Mouse (Mus musculus) adrenal gland, postnatal 4 days (tissue): ENCODE measurements around the gene Wdr82. TPM values are rescaled to one million over a fixed set of nuclear protein-coding genes. Genes with fewer than 3 reads are reported as not detected.

Experiments used
- DNase-seq, 2 experiments: peaks; one replicate each; pipeline ENCODE4 v3.0.0; 2021 to 2022; ENCODE audit warnings: low spot score in 2 of 2, mixed read lengths in 2 of 2
- total RNA-seq, 2 experiments: library from RNA; stranded (reverse); gene quantifications; 2 replicates each; pipeline ENCODE4 v1.2.3; 2021

The Wdr82 gene
- total RNA-seq, 2 experiments from 2014 or later = 98.9 to 105 TPM

DNA sequence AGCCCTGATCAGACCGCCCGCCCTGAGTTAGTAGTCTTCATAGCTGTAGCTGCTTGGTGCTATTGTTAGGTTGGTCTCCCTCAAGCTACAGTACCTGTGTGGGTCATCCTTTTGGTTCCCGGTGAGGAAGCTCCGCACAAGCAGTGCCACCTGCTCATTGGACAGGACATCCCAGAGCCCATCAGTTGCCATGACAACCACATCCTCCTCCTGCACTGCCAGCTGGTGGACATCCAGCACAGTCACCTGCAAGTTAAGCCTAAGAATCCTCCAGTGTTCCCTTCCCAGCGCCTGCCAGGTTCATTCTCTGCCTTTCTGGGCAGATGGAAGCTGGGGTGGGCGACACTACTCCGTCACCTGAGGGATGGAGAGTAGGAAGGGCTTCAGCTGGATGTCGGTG, 25.0 kb downstream of the Wdr82 start:
- DNase-seq = no peak

DNA sequence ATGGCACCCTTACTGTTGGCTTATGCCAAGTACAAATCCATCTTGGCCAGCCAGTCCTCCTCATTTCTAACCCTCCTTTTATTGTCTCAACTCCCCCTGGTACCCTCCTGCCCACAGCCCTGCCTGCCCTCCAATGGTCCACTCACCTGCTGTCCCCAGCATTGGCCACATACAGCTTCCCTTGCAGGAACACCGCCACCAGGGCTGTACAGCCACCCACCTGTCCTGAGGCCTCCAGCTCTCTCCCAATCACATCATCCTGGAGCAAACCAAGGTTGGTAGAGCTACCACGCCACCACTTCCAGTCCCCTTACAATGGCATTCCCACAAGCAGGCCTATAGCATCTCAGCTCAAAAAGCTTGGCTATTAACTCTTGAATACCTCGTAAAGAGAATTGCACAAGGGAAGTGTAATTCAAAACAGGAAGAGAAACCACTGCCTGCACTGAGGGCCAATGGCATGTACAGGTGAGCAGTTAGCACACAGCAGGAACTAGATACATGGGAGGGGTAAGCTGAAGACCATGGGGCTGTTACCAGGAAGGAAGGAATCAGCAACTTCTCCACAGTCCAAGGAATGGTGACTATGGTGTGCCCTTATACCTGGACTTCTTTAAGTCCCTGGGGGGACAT, 26.5 kb downstream of the Wdr82 start:
- DNase-seq = no peak

DNA sequence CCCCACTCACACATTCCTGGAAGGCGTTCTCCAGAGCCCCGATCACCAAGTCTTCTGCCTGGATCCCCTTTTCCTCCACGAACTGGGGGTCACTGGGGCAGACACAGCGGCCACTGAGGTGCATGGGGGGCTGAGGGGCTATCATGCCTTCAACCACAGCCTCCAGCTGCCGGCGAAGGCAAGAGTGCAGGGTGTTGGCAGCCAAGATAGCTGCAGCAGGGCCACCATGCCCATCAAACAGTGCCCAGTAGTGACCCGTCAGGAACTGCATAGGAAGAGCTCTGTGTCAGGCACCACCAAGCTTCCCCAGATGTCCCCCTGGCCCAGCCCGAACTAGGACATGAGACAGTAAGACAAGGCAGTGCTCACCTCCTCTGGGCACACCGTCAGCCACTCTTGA, 27.0 kb downstream of the Wdr82 start:
- DNase-seq = no peak

DNA sequence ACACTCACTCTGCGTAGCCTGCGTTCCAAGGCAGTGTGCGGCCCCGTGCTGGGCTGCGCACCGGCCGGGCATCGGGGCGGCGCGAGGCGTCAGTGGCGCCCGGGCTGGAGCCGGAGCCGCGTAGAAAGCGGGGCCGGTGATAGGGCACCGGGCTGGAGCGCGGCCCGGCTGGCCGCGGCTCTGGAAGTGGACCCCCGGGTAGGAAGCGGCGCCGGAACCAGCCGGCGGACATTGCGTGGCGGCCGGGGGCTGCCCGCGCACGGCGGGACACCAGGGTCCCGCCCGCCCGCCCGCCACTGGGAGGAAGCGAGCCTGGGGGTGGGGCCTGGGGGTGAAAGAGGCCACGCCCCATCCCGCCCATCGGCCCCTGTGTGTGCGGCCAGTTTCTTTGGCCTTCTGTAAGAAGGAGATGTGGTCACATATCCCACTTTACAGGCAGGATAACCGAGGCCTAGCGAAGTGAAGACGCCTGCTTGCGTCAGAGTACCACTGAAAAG, 28.3 kb downstream of the Wdr82 start:
- DNase-seq = peak in 1 of 2 experiments; percentile 65

DNA sequence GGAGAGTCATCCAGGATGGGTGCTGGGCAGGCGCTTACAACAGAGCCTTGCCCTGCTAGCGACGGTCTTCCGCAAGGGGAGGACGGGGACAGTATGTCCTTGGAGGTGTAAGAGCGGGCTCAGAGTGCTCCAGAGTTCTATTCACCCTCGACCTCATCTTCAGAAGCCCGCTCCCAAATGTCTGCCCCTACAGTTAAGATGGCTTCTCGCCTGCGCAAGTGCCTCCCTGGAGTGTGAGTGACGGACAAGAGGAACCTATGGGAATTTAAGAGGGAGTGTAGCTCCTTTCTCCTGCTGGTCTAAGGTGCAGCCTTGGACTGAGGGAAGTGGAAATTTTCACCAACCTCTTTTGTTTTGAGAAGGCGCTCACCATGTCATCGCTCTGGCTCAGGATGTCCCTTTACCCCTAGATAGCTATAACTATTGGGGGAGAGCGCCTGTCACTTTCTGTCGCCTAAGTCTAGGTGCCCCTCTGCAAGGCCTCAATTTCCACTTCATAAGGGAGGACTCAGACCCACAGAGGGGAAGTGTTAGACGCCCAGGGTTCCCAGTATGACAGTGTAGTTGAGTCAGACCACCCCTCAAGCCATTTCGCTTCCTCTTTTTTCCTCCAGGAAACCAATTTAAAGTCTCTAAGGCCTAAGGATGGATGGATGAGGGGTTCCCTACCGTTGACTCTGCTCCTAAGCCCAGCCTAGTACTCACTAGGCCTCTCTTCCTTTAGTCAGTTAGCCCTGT, 29.0 kb downstream of the Wdr82 start, which contains the start of gene Ppm1m:
Gene Ppm1m, minus strand, starts transcription at position 212 of the 738 bp plus-strand sequence.
- DNase-seq = no peak

DNA sequence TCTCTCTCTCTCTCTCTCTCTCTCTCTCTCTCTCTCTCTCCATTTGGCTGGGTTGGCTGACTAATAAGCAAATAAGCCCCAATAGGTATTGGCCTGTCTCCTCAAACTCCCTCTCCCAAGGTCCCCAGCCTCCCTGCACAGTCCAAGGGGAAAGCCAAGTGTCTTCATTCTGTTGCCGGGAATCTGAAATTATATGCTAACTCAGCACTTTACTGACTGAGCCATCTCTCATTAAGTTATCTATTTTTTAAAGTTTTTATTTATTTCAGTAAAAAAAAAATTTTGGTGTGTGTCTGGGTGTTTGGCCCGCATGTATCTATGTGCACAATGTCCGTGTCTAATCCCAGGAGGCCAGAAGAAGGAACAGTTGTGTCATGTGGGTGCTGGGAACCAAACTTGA, 31.2 kb downstream of the Wdr82 start:
- DNase-seq = no peak

DNA sequence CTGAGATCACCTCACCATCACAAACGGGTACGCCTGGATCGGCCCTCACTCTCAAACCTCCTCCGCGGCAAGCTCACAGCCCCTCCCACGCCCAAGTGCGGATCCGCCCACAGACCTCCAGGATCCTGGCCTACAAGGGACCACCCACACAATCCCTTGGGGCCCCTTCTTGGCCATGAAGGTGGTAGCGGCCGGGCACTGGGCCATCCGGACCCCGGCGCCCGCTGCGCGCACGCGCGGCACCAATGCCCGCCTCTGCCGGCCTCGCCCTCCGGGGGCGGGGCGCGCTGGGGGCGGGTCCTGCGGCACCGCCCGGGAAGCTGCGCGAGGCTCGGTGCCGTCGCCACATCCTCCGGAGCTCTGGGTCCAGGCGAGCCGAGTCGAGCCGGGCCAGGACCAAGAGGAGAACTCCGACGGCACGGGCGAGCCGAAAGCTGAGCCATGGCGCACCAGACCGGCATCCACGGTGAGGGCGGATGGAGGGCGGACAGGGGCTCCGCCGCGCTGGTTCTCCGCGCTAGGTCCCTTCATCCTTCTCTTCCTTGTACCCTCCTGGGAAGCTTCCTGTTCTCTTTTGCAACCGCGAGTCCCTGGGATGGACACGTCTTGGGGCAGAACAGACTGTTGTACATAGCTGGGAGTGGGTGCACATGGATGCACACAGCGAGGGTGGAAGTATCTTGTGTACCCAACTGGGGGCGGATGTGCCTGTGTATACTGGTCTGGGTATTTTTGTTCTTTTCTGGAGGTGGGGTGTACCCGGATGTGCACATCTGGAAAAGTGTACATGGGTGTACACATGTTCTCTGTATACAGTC, 32.3 kb downstream of the Wdr82 start, which contains the start of gene Twf2:
Gene Twf2, plus strand, starts transcription at position 290 of the 818 bp plus-strand sequence.
- peak; percentile 84 for DNase-seq

DNA sequence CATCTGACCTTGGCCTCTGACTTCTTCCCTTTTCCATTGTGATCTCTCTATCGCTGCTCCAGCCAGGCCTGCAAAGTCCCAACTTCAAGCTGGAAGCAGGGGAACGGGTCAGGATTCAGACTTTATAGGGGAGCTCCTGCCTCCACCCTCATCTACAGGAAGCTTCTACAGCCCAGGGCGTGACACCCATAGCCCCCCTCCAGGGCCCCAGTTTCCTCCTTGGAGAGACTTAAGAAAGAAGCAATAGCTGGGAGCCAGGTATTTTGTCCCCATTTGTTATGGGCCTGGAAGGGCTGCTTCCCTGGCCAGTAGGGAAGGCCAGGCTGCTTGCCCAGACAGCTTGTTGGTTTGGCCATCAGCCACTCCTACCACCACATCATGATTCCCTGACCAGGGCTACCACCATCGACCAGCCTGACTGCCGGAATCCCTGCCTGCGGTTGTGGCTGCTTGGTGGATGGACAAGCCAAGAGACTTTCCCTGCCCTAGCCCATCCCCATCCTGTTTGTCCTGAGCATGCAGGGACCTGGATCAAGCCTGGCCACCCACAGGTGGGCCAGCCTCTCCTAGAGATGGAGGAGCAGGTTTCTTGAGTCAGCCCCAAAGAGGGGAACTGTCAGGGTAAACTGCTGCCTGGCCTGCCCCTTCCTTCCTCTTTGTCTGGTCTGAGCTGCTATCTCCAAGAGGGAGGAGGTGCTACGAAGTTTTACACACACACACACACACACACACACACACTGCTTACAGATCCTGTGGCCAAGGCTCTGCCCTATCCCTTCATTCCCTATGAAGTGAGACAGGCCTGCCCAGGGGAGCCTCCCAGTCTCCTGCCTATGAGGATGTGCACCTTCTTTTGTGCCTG, 33.5 kb downstream of the Wdr82 start:
- DNase-seq = no peak

DNA sequence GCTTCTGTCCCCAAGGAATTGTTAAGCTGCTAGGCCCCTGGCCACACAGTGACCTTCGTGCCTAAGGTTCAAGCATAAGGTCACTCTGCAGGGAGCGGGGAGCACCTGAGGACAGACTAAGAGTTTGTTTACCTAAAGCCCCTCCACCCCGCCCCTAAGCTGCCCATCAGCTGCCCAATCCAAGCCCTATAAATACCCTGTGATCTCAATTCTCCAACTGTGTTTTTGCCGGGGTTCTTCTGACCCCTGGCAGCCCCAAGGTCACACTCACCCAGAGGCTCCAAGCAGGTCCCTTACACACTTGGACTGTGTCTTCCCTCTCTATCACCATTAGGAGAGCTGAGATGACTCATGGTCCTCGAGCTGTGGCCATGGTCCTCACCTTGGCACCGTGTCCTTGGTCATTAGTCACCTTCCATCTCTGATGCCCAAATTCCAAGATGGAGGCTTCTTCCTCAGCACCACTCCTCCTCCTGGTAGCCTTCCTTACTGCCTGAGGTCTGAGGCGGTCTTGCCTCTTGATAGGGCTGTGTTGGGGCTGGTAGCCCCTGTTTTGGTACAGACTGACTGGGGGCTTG, 35.1 kb downstream of the Wdr82 start:
- DNase-seq = no peak

DNA sequence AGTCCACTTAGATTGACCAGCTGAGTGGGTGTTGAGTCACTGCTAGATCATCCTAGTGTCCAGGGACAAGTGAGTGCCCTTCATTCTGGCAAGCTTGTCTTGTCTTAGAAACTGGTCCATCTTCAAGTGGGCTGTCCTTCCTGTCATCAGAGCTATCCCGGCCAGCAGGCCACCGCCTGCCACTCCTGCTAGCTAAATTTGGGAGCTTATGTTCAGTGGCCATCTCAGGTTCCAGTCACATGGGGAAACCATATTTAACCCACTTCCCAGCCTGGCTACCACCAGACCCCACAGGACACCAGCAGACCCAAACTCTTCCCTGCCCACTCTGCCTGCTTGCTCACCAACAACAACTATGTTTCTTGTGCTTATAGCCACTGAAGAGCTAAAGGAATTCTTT, 35.8 kb downstream of the Wdr82 start:
- no peak for DNase-seq

DNA sequence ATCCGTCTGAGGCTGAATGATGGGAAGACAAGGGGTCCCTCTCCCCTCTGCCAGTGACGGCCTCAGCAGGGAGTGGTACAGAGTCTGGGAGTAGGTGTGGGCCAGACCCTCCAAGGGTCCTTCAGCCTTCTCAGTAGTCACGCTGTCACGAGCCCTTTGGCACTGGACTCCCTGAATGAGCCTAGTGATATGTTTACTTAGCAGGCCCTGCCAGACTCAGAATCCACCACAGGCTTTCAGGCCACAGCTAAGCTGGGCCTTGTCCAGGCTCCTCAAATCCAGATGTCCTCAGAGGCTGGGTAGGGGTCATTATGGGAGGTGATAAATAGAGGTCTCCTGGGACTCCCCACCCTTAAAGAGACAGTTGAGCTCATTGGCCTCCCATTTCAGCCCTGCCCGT, 37.5 kb downstream of the Wdr82 start:
- no peak for DNase-seq

DNA sequence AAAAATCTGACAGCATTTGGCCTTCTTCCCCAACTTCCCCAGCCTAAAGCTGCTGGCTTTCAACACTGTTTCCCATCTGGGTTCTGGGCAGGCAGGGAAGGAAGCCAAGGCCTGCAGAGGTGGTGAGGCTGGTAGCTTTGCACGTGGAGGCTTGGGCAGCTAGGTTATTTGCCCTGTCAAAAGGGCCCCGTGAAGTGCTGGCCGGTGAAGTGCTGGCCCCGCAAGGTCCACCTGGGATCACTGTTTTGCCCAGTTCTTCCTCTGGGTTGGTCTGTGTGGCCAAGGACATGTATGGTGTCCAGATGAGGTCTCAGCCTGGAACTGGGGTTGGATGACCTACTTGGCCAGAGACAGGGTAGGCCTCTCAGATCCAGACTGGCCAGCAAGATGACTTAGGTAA, 39.2 kb downstream of the Wdr82 start:
- no peak for DNase-seq

DNA sequence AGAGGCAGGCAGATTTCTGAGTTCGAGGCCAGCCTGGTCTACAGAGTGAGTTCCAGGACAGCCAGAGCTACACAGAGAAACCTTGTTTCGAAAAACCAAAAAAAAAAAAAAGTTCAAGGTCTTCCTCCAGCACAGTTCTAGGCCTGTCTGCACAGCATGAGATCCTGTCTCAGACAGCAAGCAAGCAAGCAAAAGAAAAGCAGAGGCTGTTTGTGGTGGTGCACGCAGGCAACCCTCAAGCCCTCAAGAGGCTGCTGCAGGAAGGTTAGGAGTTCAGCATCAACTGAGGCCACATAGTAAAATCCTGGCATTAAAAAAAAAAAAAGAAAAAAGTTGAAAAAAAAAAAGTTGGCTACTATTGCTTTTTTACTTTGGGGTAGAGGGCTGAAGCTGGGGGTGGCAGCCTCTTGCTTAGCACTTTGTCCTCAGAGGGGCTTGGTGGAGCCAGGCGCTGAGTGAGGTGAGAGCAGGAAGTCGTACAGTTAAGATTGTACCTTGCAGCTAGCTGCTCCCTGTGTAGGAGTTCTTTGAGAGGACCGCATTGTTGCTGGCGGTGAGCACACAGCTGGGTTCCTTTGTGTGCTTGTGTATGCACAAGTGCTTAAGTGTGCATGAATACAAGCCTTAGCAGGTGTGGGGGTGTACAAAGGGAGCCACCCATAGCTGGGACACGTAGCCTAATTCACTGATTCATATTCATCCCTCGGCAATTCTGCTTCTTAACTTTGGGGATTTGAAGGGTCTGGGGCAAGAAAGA, 40.3 kb downstream of the Wdr82 start:
- DNase-seq = no peak

DNA sequence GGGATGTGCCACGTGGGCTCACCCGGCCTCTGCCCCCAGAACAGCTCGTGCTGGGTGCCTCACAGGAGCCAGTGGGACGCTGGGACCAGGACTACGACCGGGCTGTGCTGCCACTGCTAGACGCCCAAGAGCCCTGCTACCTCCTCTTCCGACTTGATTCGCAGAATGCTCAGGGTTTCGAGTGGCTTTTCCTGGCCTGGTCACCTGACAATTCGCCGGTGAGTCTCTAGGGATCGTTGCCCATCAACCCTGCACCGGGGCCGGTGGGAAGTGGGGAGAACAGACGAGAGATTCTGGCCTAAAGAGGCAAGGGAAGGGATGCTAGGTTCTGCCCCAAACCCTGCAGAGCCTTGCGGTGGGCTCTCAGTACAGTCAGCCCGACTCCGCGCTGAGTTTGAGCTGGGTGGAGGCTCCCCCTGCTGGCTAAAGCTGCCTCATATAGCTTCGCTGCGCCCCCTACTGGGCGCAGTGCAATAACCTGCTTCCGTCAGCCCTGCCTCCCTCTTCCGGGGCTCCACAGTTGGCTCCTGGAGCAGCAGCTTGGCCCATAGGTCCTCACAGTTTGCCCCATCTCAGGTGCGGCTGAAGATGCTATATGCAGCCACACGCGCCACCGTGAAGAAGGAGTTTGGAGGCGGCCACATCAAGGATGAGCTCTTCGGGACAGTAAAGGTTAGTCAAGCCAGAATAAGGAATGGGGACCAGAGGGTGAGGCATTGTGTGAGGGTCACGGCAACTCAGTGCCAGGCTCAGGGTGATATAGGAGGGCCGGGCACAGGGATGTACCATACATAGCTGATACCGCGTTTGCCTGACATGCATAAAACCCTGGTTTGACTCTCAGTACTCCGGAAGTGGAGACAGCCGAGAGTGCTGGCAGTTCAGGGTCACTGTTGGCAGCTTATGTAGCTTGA, 41.2 kb downstream of the Wdr82 start:
- peak; percentile 69 to 81 for DNase-seq

DNA sequence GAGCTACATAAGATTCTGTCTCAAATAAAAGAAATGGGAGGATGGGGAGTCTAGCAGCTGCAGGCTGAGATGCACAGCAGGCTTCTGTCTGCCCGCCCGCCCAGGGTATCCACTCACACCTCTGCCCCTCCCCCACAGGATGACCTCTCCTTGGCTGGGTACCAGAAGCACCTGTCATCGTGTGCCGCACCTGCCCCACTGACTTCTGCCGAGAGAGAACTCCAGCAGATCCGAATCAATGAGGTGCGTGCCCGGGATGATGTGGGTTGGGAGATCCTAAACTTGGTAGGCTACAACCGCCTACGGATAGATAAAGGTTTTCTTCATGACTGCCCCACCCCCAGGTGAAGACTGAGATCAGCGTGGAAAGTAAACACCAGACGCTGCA, 41.9 kb downstream of the Wdr82 start:
- no peak for DNase-seq

DNA sequence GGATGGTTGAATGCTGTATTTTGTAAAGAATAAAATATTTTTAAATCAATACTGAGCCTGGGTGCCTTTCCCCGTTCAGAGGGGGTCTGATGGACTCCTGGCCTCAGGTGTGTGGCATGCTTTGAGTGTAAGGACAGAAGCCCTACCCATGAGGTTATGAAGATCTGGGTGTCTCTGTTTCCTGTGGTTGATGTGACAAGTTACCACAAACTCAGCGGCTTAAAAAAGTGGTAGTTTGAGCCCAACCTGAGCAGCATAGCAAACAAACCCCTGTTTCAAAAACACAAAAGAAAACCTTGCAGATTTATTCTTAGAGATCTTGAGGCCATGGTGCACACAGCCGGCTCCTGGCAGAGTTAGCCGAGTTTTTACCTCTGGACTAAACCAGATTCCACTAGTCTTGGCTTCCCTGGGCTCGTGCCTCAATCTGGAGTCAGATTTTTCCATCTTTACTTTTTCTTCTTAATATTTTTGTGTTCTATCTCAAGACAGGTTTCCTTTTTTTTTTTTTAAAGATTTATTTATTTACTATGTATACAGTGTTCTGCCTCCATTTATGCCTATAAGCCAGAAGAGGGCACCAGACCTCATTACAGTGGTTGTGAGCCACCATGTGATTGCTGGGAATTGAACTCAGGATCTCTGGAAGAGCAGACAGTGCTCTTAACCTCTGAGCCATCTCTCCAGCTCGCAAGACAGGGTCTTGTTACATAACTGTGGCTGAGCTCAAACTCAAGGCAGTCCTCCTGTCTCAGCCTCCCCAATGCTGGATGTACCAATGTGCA, 44.8 kb downstream of the Wdr82 start:
- DNase-seq = no peak

DNA sequence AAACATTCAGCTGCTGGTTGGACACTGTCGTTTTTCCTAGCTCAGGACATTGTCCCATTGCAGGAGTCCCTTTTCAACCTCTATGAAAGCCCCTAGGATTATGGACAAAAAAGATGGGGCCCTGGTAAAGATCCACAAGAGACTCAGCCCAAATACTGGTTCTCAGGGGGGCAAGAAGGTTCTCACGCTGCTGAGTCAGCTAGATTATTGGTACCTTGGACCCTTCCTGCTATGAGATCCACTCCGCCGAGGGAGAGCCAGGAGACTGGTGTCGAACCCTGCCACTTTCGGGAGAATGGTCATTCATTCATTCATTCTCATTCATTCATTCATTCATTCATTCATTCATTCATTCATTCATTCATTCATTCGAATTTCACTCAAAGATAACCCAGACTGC, 46.2 kb downstream of the Wdr82 start:
- no peak for DNase-seq
